Mouse (Mus musculus) intestine, embryonic 15.5 days (tissue): ENCODE measurements around the gene Col10a1. TPM values are rescaled to one million over a fixed set of nuclear protein-coding genes. Genes with fewer than 3 reads are reported as not detected.
"Not testable (repeated sequence)": the region's sequence is repeated elsewhere in the genome, so short reads cannot be mapped to it uniquely, and the experiment has no call there.

Source experiments
- ATAC-seq: fragments of 200-750 bp; cut with Nextera tagmentation; 2 replicates; pipeline ENCODE4 v1.8.0; 2017; ENCODE audit warnings: moderate TSS enrichment, moderate library complexity
- H3K27ac ChIP-seq: fragments of 300-500 bp; sonication (generic); 2 replicates; pipeline ENCODE4 v1.5.1; 2015; ENCODE audit warnings: mild to moderate bottlenecking, inconsistent platforms
- H3K27me3 ChIP-seq: fragments of 300-500 bp; sonication (generic); replicated peaks from 2 replicates; pipeline ENCODE4 v1.6.1; 2015; ENCODE audit warnings: inconsistent platforms
- H3K36me3 ChIP-seq: fragments of 300-500 bp; sonication (generic); 2 replicates; pipeline ENCODE4 v1.6.1; 2015; ENCODE audit warnings: inconsistent platforms
- H3K4me1 ChIP-seq: fragments of 300-500 bp; sonication (generic); replicated peaks from 2 replicates; pipeline ENCODE4 v1.6.1; 2015; ENCODE audit warnings: inconsistent platforms
- H3K4me2 ChIP-seq: fragments of 300-500 bp; sonication (generic); replicated peaks from 2 replicates; pipeline ENCODE4 v1.6.1; 2015; ENCODE audit warnings: mild to moderate bottlenecking, inconsistent platforms
- H3K4me3 ChIP-seq: fragments of 300-500 bp; sonication (generic); replicated peaks from 2 replicates; pipeline ENCODE4 v1.5.1; 2015; ENCODE audit warnings: inconsistent platforms
- H3K9ac ChIP-seq: fragments of 300-500 bp; sonication (generic); 2 replicates; pipeline ENCODE4 v1.6.1; 2015; ENCODE audit warnings: inconsistent platforms
- H3K9me3 ChIP-seq: fragments of 300-500 bp; sonication (generic); 2 replicates; pipeline ENCODE4 v1.6.1; 2016; ENCODE audit warnings: inconsistent platforms
- WGBS: fragments of 180-500 bp; shearing (Covaris S2); methylation state at CpG from one replicate; pipeline ENCODE4 v1.1.7; 2015; 5-methylcytosine and 5-hydroxymethylcytosine counted together
- polyA plus RNA-seq: library from polyadenylated mRNA; unstranded; fragments of >200 nt; fragmentation: Nextera tagmentation; extraction: Ambion mirVana; gene quantifications from 2 replicates; pipeline ENCODE4 v1.2.1, GENCODE M21; 2015

Col10a1 gene
- polyA plus RNA-seq, 1 experiment from 2014 or later: 0.11 TPM

DNA sequence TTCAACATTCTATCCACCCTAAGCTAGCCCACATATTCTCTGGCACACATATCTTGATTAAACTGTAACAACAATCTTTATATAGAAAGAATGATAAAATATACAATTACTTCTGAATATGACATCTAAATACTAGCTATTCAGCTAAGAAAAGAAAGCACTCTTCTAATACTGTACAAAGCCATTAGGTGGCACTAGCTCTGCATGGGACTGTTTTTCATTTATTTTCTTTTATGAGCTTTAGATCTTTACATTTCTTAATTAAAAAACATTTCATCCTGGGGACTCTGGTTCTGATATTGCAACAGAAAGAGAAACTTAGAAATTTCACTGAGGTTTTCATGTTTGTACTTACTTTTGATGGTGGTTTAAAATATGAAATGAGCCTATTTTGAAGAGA, 42.0 kb downstream of the Col10a1 start:
- Histone ChIP-seq H3K9ac (no peak overlapping the region), H3K9me3 (no peaks in the 10 kb centered on the region), H3K4me3 (no peak overlapping the region), H3K4me2 (no peak overlapping the region), H3K36me3 (no peaks in the 10 kb centered on the region), H3K27me3 (no peaks in the 10 kb centered on the region), H3K4me1 (no peaks in the 10 kb centered on the region), H3K27ac (no peak overlapping the region)
- no peak for ATAC-seq

GRCm38 (mm10) chr10:34434191-34434590, 44.4 kb downstream of the Col10a1 start:
- not testable (repeated sequence) for H3K4me3 ChIP-seq, H3K4me1 ChIP-seq, ATAC-seq

More at GRCm38 (mm10) chr10:34434191-34434590, 44.4 kb downstream of the Col10a1 start:
- not testable (repeated sequence) for H3K9me3 ChIP-seq, H3K4me2 ChIP-seq, H3K36me3 ChIP-seq, H3K9ac ChIP-seq, H3K27ac ChIP-seq, H3K27me3 ChIP-seq
- WGBS: 94% methylated on average over 7 of the region's 14 CpGs

Other genes starting within 250 kb of the Col10a1 start
- 15.8 and 18.3 TPM in 2 replicates for gene Dse, start 182.3 kb upstream of the Col10a1 start, polyA plus RNA-seq
- 62.2 and 67.2 TPM in 2 replicates for gene Tspyl1, start 107.8 kb upstream of the Col10a1 start, polyA plus RNA-seq
- gene Tspyl4, start 92.5 kb upstream of the Col10a1 start, polyA plus RNA-seq: 14.2 and 18.8 TPM in 2 replicates
- 11.7 and 12.2 TPM in 2 replicates for gene Nt5dc1, start 28.6 kb downstream of the Col10a1 start, polyA plus RNA-seq
- gene Frk, start 93.4 kb downstream of the Col10a1 start, polyA plus RNA-seq: 19.9 and 20.3 TPM in 2 replicates